In the genomic region with DNA sequence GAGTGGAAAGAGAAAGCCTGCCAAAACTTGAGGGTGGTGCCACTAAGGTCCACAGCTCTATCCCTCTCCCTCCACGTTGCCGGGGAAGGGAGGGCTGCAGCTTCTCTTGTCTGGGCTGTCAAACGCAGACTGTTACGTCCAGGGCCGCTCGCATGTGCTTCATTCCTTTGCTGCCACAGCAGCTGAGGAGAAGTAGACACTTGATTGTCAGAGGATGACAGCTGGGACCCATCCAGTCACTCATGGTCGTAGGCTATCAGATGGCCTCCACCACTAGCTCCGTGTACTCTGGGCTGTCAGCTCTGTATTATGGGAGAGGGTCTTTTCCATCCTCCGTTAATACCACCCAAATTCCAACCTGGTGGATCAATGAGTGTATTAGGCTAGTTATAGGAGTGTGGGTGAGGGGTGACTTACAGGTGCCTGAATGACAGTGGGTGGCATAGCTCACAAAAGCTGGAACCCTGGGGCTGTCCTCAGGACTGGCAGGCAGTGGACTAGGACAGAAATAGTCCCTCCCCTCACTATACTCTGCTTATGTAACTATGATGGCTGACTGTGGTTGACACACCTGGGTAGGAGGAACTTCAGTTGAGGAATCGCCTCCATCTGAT, we compare ENCODE assay signal across 20 mouse cellular contexts. TPM values are rescaled to one million over a fixed set of nuclear protein-coding genes. Genes with fewer than 3 reads are reported as not detected.
DNase-seq lines count a peak whose midpoint lies in the region; ATAC-seq and TF ChIP-seq lines count a peak whose summit lies in the region.
"Had no signal": no experiment of that assay in that cellular context is flagged by ENCODE, and none has a peak within 500 bp of the region (broad histone marks: within the 10 kb centered on the region; RNA-seq: fewer than 3 reads in every experiment).

No protein-coding gene starts in this region.

- no peak overlapping the region for H3K4me3 ChIP-seq in heart, embryonic 12.5 days
- H3K4me3 ChIP-seq in heart, adult 2 months: no peak overlapping the region
- no peak overlapping the region for H3K4me3 ChIP-seq in lung, embryonic 14.5 days (ENCODE audit: low read depth, low read length)
- H3K4me3 ChIP-seq in midbrain, embryonic 11.5 days (ENCODE audit: low read depth, low read length): no peak overlapping the region
- no peak overlapping the region for H3K4me3 ChIP-seq in midbrain, embryonic 13.5 days (replicated peaks)
- H3K4me3 ChIP-seq: forebrain, embryonic 15.5 days; heart, embryonic 10.5 days; heart, embryonic 15.5 days; hindbrain, embryonic 13.5 days had no signal

- TF ChIP-seq EP300 in heart, adult 2 months (IDR thresholded peaks at IDR 0.05; ENCODE audit: insufficient read depth, low read depth, low read length): no peak

- H3K27me3 ChIP-seq in heart, embryonic 12.5 days (replicated peaks): peaks cover 25% of the 10 kb centered on the region
- H3K27me3 ChIP-seq in heart, adult 2 months (ENCODE audit: control insufficient read depth, insufficient read depth, low read length): no peaks in the 10 kb centered on the region
- H3K27me3 ChIP-seq in lung, embryonic 14.5 days (ENCODE audit: insufficient read depth, low read length): no peaks in the 10 kb centered on the region
- H3K27me3 ChIP-seq in midbrain, embryonic 11.5 days (ENCODE audit: control insufficient read depth, insufficient read depth, low read length): no peaks in the 10 kb centered on the region
- H3K27me3 ChIP-seq in midbrain, embryonic 13.5 days: no peaks in the 10 kb centered on the region
- H3K27me3 ChIP-seq: forebrain, embryonic 15.5 days; heart, embryonic 15.5 days; hindbrain, embryonic 13.5 days had no signal

- H3K27ac ChIP-seq in heart, embryonic 12.5 days (ENCODE audit: poor library complexity, severe bottlenecking): no peak overlapping the region
- H3K27ac ChIP-seq in heart, adult 2 months: no peak overlapping the region
- H3K27ac ChIP-seq in lung, embryonic 14.5 days (ENCODE audit: low read depth): no peak overlapping the region
- H3K27ac ChIP-seq in midbrain, embryonic 11.5 days (ENCODE audit: low read depth, low read length): no peak overlapping the region
- no peak overlapping the region for H3K27ac ChIP-seq in midbrain, embryonic 13.5 days
- H3K27ac ChIP-seq: forebrain, embryonic 15.5 days; heart, embryonic 10.5 days; heart, embryonic 15.5 days; hindbrain, embryonic 13.5 days had no signal

- peak overlapping the region; percentile 39; the same call in 1 of the 2 replicates for H3K9ac ChIP-seq in heart, embryonic 12.5 days
- no peak overlapping the region for H3K9ac ChIP-seq in heart, adult 2 months (ENCODE audit: low read depth, low read length)
- no peak overlapping the region for H3K9ac ChIP-seq in lung, embryonic 14.5 days
- H3K9ac ChIP-seq in midbrain, embryonic 11.5 days (ENCODE audit: low read length): no peak overlapping the region
- no peak overlapping the region for H3K9ac ChIP-seq in midbrain, embryonic 13.5 days (replicated peaks)
- H3K9ac ChIP-seq: forebrain, embryonic 15.5 days; heart, embryonic 15.5 days; hindbrain, embryonic 13.5 days had no signal

- peaks cover 17% of the 10 kb centered on the region; the same call in 1 of the 2 replicates for H3K4me1 ChIP-seq in heart, embryonic 12.5 days (replicated peaks)
- H3K4me1 ChIP-seq in heart, adult 2 months (ENCODE audit: control insufficient read depth, insufficient read depth, low read length): no peaks in the 10 kb centered on the region
- H3K4me1 ChIP-seq in lung, embryonic 14.5 days (ENCODE audit: insufficient read depth): no peaks in the 10 kb centered on the region
- no peaks in the 10 kb centered on the region for H3K4me1 ChIP-seq in midbrain, embryonic 11.5 days (ENCODE audit: control insufficient read depth, insufficient read depth, low read length)
- H3K4me1 ChIP-seq in midbrain, embryonic 13.5 days (replicated peaks): no peaks in the 10 kb centered on the region
- H3K4me1 ChIP-seq: forebrain, embryonic 15.5 days; heart, embryonic 15.5 days; hindbrain, embryonic 13.5 days had no signal

- no peaks in the 10 kb centered on the region for H3K79me2 ChIP-seq in heart, adult 2 months (replicated peaks; ENCODE audit: control insufficient read depth, insufficient read depth, low read length)

- WGBS in heart, embryonic 12.5 days: 50% methylated on average over 10 of the region's 10 CpGs
- WGBS in heart, adult 2 months: 66% methylated on average over 10 of the region's 10 CpGs
- 38% methylated on average over 10 of the region's 10 CpGs for WGBS in lung, embryonic 14.5 days
- WGBS in midbrain, embryonic 11.5 days: 85% methylated on average over 10 of the region's 10 CpGs
- WGBS in midbrain, embryonic 13.5 days: 78% methylated on average over 10 of the region's 10 CpGs

- no peak for TF ChIP-seq CTCF in heart, adult 2 months (IDR thresholded peaks at IDR 0.05)
- no peak for TF ChIP-seq CTCF in lung, embryonic 14.5 days (IDR thresholded peaks at IDR 0.05; ENCODE audit: low read depth)

- TF ChIP-seq POLR2A in heart, adult 2 months (IDR thresholded peaks at IDR 0.05; ENCODE audit: insufficient read depth, low read depth, low read length): no peak

- H3K36me3 ChIP-seq in heart, embryonic 12.5 days: no peaks in the 10 kb centered on the region
- no peaks in the 10 kb centered on the region for H3K36me3 ChIP-seq in heart, adult 2 months (ENCODE audit: control insufficient read depth, insufficient read depth, low read length)
- no peaks in the 10 kb centered on the region for H3K36me3 ChIP-seq in lung, embryonic 14.5 days (ENCODE audit: insufficient read depth)
- no peaks in the 10 kb centered on the region for H3K36me3 ChIP-seq in midbrain, embryonic 11.5 days (ENCODE audit: control insufficient read depth, insufficient read depth, low read length)
- H3K36me3 ChIP-seq in midbrain, embryonic 13.5 days: no peaks in the 10 kb centered on the region
- H3K36me3 ChIP-seq: forebrain, embryonic 15.5 days; heart, embryonic 10.5 days; heart, embryonic 15.5 days; hindbrain, embryonic 13.5 days had no signal

- ATAC-seq in heart, embryonic 12.5 days (ENCODE audit: insufficient number of reproducible peaks, low FRiP score): no peak
- ATAC-seq in lung, embryonic 14.5 days (ENCODE audit: insufficient read depth): no peak
- ATAC-seq in midbrain, embryonic 11.5 days (ENCODE audit: low FRiP score): no peak
- no peak for ATAC-seq in midbrain, embryonic 13.5 days
- ATAC-seq: forebrain, embryonic 15.5 days had no signal

- DNase-seq in heart, adult 2 months: no peak
- DNase-seq in lung, embryonic 14.5 days: peak; percentile 14
- no peak for DNase-seq in lung, postnatal 25 days (ENCODE audit: low spot score)
- DNase-seq in midbrain, embryonic 11.5 days (ENCODE audit: low spot score, missing footprints): peak; percentile 64
- DNase-seq in layer of hippocampus, adult 9-11 months: no peak
- no peak for DNase-seq in thymus, postnatal 14 days
- DNase-seq: adrenal gland, postnatal 10 days; cerebellum, adult 11 months; cerebellum, adult 8-10 months; cerebellum, postnatal 36 days; gastrocnemius, postnatal 36 days; heart, adult 11 months; heart, postnatal 14 days had no signal

- no peak overlapping the region for H3K4me2 ChIP-seq in heart, embryonic 12.5 days
- no peak overlapping the region for H3K4me2 ChIP-seq in lung, embryonic 14.5 days
- no peak overlapping the region for H3K4me2 ChIP-seq in midbrain, embryonic 11.5 days
- H3K4me2 ChIP-seq in midbrain, embryonic 13.5 days (replicated peaks): no peak overlapping the region
- H3K4me2 ChIP-seq: forebrain, embryonic 15.5 days; heart, embryonic 15.5 days; hindbrain, embryonic 13.5 days had no signal

- intact Hi-C loops in heart, adult 2 months (cut with DNase I): loop anchor here (2.0 kb wide), 1 partner anchor 391 kb away; no protein-coding TSS in a partner anchor

- no peaks in the 10 kb centered on the region for H3K9me3 ChIP-seq in heart, embryonic 12.5 days (replicated peaks)
- no peaks in the 10 kb centered on the region for H3K9me3 ChIP-seq in lung, embryonic 14.5 days (ENCODE audit: low read depth, low read length)
- H3K9me3 ChIP-seq in midbrain, embryonic 11.5 days (ENCODE audit: control insufficient read depth, low read length): no peaks in the 10 kb centered on the region
- no peaks in the 10 kb centered on the region for H3K9me3 ChIP-seq in midbrain, embryonic 13.5 days
- H3K9me3 ChIP-seq: forebrain, embryonic 15.5 days; heart, embryonic 10.5 days; heart, embryonic 15.5 days; hindbrain, embryonic 13.5 days had no signal

RNA-seq across cellular contexts. Expression of a gene that starts 19.0 kb away (rescaled TPM):
- polyA plus RNA-seq in heart, embryonic 12.5 days (2016; fragmentation: Nextera tagmentation; extraction: Ambion mirVana): 8.8 and 9.0 TPM in 2 replicates
- 10 to 100 TPM; 17.4 to 18.4 TPM for total RNA-seq in heart, adult 2 months (2021)
- polyA plus RNA-seq in heart, adult 2 months (2012; rRNA removed): 22.7 and 28.4 TPM in 2 replicates
- 8.1 and 8.8 TPM in 2 replicates for polyA plus RNA-seq in lung, embryonic 14.5 days (2014; fragmentation: Nextera tagmentation; extraction: Ambion mirVana)
- 12.8 and 13.0 TPM in 2 replicates for polyA plus RNA-seq in midbrain, embryonic 11.5 days (2014; fragmentation: Nextera tagmentation; extraction: Ambion mirVana)
- polyA plus RNA-seq in midbrain, embryonic 13.5 days (2015; fragmentation: Nextera tagmentation; extraction: Ambion mirVana): 28.8 and 32.1 TPM in 2 replicates

RNA-seq across cellular contexts. Expression of a gene that starts 20.8 kb away (rescaled TPM):
- 10.7 and 11.2 TPM in 2 replicates for polyA plus RNA-seq in heart, embryonic 12.5 days (2016; fragmentation: Nextera tagmentation; extraction: Ambion mirVana)
- total RNA-seq in heart, adult 2 months (2021): 1 to 10 TPM; 2.5 to 3.4 TPM
- polyA plus RNA-seq in heart, adult 2 months (2012; rRNA removed): 2.4 and 6.4 TPM in 2 replicates
- 30.8 and 35.3 TPM in 2 replicates for polyA plus RNA-seq in lung, embryonic 14.5 days (2014; fragmentation: Nextera tagmentation; extraction: Ambion mirVana)
- 13.9 and 15.8 TPM in 2 replicates for polyA plus RNA-seq in midbrain, embryonic 11.5 days (2014; fragmentation: Nextera tagmentation; extraction: Ambion mirVana)
- 17.3 and 18.8 TPM in 2 replicates for polyA plus RNA-seq in midbrain, embryonic 13.5 days (2015; fragmentation: Nextera tagmentation; extraction: Ambion mirVana)
- polyA plus RNA-seq: C2C12 had no signal

Comparison
In these comparisons a context has a peak if more than half of its experiments do, and no peak if none do; other contexts are left out.
1. DNase-seq: peak in lung, embryonic 14.5 days (single experiment) and midbrain, embryonic 11.5 days (single experiment); none in heart, adult 2 months (0 of 2), lung, postnatal 25 days (single experiment), layer of hippocampus, adult 9-11 months (single experiment) and thymus, postnatal 14 days (single experiment).